Mouse (Mus musculus) cerebellum, adult 9-11 months (tissue): ENCODE results near the gene Mmp2.
"Not testable (repeated sequence)": the region's sequence is repeated elsewhere in the genome, so short reads cannot be mapped to it uniquely, and the experiment has no call there.

Source experiments
- DNase-seq: peaks from one replicate; pipeline ENCODE4 v3.0.0; 2022

Gene Mmp2

DNA sequence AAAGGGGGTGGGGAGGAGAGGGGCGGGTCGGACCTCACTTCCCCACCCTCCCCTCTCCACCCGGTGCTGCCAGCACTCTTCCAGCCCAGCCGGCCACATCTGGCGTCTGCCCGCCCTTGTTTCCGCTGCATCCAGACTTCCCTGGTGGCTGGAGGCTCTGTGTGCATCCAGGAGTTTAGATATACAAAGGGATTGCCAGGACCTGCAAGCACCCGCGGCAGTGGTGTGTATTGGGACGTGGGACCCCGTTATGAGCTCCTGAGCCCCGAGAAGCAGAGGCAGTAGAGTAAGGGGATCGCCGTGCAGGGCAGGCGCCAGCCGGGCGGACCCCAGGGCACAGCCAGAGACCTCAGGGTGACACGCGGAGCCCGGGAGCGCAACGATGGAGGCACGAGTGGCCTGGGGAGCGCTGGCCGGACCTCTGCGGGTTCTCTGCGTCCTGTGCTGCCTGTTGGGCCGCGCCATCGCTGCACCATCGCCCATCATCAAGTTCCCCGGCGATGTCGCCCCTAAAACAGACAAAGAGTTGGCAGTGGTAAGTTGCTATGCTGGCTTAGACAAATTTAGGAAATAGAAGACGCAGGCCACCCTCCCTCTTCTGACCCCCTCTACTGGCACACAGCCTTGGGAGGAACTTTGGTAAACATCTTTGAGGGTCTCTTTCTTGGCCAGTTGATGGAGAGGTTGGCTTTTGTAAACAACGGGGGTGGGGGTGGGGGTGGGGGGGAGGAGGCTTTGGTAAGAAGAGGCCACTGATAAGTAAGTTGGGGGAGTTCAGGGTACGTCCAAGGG lies at the start of gene Mmp2:
TSS of gene Mmp2 (plus strand) at position 49 of the 792 bp plus-strand sequence.
- no peak for DNase-seq

DNA sequence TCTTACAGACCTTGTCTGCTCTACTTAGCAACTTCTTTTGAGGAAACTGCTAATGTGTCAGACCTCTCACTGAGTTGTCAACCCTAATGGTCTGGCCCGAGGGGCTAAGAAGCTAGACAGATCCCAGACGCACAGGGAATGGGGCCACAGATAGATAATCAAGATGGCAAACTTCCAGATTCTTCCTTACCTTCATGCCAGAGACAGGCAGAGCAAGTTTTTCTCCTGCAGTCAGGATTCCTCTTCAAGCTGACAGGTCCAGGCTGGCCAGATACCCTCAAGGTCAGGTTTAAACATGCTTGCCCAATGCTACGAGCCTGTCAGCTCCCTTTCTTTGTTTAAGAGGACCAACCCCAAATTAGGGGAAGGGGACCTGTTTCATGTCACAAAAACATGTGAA lies 46.1 kb upstream of the Mmp2 start:
- no peak for DNase-seq

DNA sequence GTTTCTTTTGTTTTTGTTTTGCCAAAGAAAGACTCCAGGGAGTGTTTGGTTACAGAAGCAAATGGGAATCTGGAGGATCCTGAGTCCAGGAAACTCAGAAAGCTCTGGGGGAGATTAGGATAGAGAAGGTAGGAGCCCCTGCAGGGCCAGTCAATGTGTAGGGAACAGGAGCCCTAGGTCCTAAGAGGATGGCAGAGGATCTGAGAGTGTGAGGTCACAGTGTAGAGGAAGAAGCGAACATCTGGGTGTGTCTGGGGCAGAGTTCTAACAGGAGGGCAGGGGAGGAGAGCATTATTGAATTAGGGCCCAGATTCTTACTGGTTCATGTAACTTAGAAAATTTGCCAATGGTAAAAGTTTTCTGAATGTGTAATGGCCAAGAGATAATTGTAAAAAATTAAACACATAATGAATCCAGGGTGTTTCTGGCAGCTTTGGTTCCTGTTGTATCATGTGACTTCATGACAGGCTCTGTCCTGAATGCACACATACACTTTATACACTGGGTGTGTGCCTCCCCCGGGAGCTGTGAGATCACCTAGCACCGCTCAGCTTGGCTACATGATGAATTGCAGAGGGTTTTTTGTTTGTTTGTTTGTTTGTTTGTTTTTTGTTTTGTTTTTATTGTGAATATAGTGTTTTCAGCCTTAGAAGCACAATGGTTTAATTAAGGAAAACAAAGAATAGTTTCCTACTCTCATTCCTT lies 43.0 kb upstream of the Mmp2 start:
- no peak for DNase-seq

DNA sequence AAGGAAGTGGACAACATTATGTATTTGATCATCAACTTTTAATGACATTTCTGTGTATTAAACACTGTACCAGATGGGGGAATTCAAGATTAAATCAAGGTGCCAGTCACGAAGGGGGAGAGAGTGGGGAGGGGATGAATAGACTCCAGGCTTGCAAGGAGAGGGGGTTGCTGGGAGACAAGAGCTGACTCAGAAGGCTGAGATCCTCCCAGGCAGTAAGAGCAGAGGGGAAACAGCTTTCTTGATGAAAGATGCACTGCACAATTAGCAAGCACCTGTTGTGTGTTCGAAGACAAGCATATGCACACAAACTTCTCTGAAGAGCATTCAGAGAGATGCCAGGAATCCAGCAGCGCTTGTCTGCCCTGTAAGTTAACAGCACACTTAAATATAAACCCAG lies 36.3 kb upstream of the Mmp2 start:
- no peak for DNase-seq

DNA sequence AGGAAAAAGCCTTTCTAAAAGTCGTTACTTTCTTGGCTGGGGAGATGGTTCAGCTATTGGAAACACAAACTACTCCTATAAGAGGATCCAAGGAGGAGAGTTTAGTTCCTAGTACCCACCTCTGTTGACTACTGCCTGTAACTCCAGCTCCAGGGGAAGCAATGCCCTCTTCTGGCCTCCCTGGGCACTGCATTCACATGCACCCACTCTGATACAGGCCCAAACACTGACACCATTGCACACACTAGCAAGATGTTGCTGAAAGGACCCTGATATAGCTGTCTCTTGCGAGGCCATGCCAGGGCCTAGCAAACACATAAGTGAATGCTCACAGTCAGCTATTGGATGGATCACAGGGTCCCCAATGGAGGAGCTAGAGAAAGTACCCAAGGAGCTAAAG lies 35.1 kb upstream of the Mmp2 start:
- not testable (repeated sequence) for DNase-seq

DNA sequence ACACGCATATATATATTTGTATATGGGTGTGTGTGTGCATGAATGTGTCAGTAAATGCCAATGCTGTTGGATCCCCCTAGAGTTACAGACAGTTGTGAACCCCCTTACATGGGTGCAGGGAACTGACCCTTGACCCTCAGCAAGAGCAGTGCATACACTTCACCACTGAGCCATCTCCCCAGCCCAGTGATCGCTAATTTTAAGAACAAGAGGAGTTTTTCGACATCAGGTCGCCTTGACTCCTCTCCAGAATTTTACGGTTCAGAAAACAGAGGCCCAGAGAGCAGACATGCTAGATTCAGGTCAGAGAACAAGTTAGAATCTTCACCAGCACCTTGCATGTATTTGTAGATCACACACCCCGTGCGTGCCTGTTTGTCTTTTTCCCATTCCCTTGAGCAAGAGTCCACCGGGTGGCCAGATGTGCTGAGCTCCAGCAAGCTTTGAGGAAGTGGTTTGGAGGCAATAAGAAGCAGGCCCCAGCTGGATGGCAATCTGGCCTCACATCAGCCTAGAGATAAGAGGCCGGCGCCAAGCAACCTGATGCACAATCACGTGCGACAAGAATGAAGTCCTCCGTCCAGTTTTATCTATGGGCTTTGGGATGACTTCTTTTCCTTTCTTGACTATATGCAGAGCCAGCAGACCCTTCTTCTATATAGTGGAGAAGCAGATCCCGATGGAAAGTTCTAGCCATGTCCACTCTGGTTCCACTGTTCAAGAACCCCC lies 33.1 kb upstream of the Mmp2 start:
- DNase-seq: no peak

DNA sequence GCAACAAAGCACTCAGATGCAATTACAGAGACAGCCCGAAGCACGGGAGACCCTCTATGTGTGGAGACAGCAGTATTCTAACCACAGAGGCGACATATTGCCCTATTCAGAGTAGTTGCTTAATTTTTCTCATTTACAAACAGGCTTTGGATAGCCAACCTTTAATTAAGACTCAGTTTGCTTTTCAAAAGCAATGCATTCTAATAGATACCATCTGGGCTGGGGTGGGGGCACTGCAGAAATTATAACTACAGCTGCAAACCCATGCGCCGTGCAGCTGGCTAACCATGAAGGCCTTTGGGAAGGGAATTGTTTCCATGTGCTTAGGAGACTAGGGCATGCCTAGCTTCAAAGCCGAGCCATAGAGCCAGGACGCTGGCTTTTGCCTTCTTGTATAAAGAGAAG lies 29.6 kb upstream of the Mmp2 start:
- DNase-seq: no peak

DNA sequence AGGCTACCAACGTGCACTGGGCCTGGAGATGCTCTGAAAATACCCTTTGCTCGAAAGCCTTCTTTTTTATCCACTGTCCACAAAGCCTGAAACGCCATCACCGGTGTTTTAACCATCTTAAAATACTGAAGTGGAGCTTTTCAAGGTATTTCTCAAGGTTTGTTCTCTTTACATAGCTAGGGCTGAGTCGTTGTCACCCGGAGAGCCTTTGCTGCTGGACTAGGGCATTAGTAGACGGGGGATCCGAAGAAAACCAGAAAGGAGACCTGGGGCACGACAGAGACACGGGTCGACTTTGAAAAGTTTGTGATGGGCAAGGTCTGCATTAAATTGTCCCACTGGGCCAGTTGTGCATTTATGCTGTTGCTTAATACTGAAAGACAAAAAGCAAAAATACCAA lies 27.7 kb upstream of the Mmp2 start:
- no peak for DNase-seq

DNA sequence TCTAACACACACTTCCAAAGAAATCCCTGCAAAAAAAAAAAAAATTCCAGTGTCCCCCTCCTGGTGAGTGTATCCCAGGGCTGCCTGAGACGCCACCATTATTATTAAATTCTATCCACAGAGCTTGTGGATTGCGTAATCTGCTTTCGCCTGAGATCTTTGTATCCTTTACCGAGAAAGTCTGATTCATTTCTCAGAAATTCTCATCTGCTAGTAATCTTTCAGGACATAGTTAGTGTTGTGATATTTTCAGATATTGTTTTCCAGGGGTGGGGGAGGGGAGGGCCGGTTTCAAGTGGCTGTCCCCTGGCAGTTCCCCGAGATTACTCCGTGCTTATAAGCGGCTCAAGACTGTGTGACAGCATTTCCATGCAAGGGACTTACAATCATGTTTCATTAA lies 25.9 kb upstream of the Mmp2 start:
- DNase-seq: no peak

DNA sequence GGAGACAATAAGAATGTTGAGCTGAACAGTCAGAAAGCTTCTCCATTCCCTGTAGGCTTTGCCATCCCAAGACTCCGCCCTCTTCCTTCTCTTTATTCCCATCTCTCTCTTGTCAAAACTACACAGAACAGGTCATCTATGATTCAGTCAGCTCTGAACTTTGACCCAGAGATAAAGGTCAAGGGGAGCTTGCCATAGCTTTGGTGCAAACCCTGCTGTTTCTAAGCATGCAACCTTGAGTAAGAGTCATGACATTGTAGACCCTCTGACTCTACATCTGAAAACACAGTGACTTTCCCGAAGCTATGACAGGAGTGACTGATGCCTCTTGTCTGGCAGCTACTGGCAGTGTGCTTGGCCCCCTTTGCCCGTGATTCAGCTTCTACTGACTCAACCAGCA lies 24.5 kb upstream of the Mmp2 start:
- no peak for DNase-seq

DNA sequence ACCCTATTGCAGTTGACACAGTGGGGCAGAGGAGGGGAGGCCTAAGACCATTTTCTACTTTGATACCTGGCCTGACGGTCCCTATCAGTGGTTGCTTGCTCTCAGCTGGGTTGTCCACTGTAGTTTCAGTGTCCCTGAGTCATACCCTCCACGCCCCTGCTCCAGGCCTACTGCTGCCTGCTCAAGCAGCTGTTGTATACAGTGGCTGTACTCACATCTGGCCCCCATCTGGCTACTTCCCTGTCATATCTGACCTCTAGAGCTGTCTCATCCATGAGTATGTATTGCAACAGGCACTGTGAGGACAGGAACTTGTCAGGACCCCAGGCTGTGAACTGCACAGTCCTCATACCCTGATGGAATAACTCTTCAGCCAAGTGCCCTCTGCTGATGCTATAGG lies 14.3 kb upstream of the Mmp2 start:
- no peak for DNase-seq

DNA sequence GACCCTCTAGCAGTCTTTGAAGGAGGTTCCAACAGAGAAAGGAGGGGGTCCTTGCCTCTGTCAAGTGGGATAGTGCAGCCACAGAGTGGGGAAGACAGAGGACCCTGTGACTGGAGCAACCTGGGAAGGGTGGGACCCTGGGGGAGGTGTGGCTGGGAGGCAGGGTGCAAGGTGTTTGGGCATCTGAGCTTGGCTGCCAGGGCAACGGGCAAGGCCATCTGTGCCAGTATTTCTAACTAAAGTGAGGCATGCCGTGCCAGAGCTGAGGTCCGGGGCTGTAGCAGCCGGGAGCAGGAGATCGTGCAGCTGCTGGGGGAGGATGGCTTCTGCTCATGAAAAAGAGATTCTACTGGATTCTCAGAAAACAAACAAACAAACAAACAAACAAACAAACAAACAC lies 11.4 kb upstream of the Mmp2 start:
- DNase-seq: no peak

DNA sequence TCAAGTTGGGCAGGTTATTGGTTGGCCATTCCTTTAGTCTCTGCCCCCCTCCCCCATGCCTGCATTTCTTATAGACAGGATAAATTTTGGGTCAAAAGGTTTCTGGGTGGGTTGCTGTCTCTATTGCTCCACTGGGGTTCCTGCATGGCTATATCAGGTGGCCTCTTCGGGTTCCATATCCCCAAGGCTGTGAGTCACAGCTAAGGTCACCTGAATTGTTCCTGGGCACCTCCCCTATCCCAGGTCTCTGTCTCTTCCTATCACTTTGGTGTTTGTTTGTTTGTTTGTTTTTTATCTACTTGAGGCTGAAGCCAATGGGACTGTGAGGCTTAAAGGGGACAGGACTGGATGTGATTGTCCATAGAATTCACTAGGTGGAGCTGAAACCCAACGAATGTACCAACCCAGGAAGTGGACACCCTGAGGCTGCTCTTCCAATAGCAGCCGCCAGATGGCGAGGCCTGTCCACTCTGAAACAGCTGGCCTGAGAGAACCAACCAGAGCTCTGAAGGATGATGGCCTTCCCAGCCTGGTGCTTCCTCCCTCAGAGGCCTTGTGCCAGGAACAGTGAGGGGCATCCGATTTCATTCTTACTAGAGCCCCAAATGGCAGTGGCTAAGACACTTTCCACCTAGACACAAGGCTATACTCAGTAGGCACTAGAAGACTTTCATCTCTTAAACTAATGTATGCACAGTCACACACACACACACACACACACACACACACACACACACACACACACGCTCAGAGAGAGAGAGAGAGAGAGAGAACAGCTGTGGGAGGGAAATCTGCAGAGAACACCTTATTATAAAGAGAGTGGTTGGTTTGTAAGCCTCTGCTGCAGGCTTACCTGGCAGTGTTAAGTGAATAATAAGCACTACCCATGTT lies 8.9 kb upstream of the Mmp2 start:
- DNase-seq: peak; percentile 47

DNA sequence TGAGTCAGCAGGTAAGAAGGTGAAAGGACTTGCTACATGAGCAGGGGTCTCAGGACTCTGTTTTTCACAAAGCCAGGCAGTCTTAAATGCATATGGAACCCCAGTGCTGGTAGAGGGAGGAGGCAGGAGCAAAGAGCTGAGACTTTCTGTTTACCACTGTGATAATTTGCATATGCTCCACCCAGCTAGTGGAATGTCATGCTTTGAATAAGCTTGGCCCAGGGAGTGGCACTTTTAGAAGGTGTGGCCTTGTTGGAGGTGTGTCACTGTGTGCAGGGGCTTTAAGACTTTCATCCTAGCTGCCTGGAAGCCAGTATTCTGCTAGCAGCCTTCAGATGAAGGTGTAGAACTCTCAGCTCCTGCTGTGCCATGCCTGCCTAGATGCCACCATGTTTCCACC lies 5.9 kb upstream of the Mmp2 start:
- DNase-seq: no peak

DNA sequence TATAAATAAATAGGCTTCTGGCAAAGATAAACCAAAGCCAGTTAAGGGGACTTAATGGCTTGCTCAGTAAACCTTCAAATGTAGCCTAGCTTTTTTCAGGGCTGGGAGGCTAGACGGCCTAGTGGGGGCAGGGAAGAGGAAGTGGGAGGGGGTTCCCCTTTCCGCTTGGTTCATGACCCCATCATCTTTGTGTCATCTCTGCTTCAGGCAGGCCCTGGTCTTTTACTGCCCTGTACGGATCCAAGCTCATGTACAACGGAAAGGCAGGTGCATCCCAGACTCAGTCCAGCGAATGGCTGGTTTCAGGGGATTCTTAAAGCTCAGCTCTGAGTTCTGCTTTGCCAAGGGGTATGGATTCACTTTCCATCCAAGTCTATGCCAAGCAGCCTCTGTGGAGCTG lies 4.7 kb upstream of the Mmp2 start:
- no peak for DNase-seq

DNA sequence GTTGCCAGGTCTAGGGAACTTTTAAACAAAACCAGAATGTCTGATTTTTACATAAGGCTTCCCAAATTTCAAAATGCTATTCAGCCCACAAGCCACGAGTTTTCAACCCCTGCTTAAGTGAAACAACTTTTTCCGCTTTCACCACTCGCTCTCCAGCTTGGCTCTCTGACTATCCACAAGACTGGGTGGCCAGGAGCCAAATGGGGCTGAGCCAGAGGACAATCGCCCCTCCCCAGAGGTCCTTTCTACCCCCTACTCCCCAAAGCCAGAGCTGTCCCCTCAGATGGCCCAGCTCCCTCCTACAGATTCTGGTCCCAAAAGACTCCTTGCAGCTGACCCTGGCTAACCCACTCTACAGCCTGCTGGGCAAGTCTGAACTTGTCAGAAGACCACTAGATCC lies 1.1 kb upstream of the Mmp2 start:
- DNase-seq: no peak

DNA sequence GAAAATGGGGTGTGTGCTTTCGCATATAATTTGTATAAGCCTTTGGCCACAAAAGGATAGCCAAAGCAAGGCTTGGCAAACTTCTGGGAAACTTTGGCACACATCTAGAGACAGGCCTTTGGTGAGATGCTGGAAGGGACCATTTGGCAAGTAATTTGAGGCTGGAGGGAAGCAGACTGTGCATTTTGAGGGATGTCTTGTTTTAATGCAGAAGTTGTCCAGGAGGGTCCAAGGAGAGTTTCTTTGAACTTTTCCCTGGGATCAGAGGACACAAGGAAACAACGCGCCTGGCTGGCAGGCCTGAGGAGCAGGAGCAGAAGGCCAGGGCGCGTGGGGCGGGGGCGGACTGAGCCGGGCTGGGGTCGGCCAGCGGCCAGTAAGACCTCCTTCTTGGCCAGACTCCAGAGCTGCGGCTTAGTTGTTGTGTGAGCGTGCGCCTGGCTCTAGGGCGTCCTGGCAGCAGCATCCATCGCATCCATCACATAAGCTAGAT lies 1.2 kb downstream of the Mmp2 start:
- no peak for DNase-seq

DNA sequence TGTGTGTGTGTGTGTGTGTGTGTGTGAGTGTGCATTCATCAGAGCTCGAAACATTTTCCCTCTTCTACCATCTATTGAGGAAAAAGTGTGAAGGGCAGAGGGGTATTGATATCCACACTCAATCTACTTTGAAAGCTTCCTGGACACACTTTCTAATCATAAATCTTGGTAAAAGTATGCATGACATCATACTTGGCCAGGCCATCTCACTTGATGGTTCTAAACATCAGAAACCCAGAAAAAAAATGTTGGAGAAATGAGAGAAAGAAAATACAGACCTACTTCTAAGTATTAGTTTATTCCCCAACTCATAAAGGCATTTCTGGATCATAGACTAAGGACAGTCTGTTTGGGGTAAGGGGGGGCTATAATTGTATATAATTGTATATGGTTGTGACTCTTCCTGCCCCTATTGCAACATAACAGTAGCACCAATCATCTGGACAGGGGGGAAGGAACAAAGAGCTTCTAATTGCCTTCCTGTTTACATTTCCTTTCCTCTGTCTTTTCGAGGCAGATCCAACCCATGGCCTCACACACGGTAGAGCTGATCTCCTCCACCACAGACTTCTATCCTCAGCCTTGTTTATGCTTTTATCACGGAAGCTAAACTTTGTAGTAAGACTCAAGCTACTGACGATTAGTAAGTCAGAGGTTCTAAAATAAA lies 7.1 kb downstream of the Mmp2 start:
- DNase-seq: no peak

DNA sequence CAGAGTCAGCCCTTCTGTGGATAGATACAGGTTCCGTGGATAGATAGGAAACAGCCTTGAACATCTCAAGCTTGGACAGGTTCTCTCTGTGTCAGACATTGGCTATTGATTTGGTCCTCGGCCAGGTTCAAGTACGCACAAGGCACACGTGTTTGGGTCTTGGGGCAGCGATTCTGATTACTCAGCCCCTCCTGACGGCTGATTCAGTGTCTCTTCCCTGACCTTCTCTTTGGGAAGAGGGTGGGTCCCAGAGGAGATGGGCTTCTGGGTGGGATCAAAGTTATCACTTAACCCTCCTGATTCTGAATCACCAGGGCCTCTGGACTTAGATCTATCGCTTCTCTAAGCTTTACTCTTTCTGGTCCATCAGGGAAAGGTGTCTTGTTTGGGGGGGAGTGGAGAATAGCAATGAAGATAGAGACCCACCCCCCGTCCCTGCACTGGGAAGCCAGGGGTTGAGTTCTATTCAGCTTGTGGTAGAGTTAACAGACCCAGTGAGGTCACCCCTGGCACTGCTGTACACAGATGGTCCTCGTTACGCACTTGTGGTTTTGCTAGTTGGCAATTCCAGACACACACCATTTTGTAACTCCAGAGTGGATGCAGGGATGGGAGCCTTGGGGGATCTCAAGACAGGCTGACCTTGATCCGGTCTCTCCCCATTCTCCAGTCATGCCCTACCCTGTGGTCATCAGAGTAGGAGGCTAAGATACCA lies 7.9 kb downstream of the Mmp2 start:
- no peak for DNase-seq

DNA sequence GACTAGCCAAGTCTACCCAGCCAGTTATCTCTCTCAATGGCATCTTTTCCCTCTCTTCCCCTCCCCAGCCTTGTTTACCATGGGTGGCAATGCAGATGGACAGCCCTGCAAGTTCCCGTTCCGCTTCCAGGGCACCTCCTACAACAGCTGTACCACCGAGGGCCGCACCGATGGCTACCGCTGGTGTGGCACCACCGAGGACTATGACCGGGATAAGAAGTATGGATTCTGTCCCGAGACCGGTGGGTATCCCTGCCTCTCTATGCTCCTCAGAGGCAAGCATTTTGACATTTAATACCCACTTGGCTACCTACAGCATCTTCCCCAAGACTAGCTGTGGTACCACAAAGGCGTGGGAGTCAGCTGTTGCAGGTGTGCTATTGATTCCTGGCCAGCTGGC lies 8.8 kb downstream of the Mmp2 start:
- DNase-seq: no peak

DNA sequence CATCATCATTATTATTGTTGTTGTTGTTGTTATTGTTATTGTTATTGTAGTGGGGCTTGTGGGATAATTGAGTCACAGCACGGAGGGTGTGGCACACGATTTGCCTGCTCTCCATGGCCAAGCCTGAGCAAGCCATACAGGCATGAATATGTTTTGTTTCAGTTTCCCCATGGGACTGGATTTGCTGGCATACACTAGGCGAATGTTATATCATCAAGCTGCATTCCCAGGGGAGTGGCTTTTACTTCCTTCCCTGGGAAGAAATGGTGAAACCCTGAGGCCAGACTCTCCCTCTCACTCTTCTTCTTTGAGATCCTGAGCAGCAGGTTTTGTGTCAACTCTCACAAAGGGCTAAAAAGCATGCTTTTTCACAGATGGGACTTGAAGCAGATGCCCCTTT lies 11.5 kb downstream of the Mmp2 start:
- no peak for DNase-seq

DNA sequence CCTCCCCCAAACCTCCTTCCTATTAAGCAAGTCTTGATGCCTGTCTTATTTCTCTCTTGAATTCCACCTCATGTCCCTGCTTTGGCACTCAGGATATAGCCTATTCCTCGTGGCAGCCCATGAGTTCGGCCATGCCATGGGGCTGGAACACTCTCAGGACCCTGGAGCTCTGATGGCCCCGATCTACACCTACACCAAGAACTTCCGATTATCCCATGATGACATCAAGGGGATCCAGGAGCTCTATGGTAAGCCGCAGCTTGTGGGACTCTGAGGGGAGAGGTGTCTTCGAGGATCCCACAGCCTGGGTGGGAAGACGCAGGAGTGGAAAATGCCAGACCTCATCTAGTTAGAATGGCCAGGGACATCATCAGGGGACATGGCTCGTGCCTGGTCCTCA lies 12.1 kb downstream of the Mmp2 start:
- DNase-seq: no peak
